Mouse (Mus musculus) bone marrow macrophage, adult 2 months (primary cell): ENCODE results near the gene Lrch3. TPM values are rescaled to one million over a fixed set of nuclear protein-coding genes. Genes with fewer than 3 reads are reported as not detected.
A peak's percentile ranks its signal among the peaks of the same experiment; 100 is the strongest.

ENCODE experiments used
- H3K27ac ChIP-seq: 2 replicates; pipeline ENCODE4 v1.5.1; 2012; ENCODE audit warnings: low read depth, low read length; ENCODE audit not compliant: insufficient read depth
- H3K4me1 ChIP-seq: 2 replicates; pipeline ENCODE4 v1.6.1; 2012; ENCODE audit warnings: low read length; ENCODE audit not compliant: control insufficient read depth, insufficient read depth
- H3K4me3 ChIP-seq: 2 replicates; pipeline ENCODE4 v1.5.1; 2012; ENCODE audit warnings: mild to moderate bottlenecking, low read length, moderate library complexity; ENCODE audit not compliant: insufficient read depth
- CTCF ChIP-seq: IDR thresholded peaks from 2 replicates; pipeline ENCODE4 v1.5.1; 2012; ENCODE audit warnings: low read depth, mild to moderate bottlenecking, low read length, moderate library complexity
- POLR2A ChIP-seq: IDR thresholded peaks from 2 replicates; pipeline ENCODE4 v1.6.1; 2012; ENCODE audit warnings: mild to moderate bottlenecking, low read depth, low read length, borderline replicate concordance
- polyA plus RNA-seq: library from polyadenylated mRNA; stranded (reverse); fragments of >200 nt; gene quantifications from 2 replicates; pipeline ENCODE4 v1.2.4, GENCODE M21; 2012; ENCODE audit not compliant: missing spikeins, insufficient read depth, insufficient read length

Gene Lrch3
- polyA plus RNA-seq, 1 experiment = 32.7 TPM

DNA sequence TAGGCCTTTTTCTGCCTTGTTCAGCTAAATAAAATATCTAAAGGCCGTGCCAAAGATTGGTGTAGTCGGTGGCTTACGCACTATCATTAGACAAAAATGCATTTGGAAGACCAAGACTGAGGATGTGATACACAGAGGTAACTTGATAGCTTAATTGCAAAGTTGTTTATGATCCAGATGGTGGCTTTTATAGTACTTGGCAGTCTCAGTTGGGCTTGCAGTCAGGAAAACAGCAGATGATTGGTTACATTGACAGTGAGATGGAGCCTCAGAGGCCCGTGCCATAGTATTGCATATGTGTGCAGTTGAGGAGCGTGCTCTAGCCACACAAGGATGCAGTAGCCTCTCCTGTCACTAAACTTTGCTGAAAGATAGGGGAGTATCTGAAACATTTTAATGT is 28.8 kb downstream of the Lrch3 start:
- Histone ChIP-seq H3K4me1 (peaks cover 13% of the 10 kb centered on the region), H3K4me3 (no peak overlapping the region), H3K27ac (no peak overlapping the region)
- TF ChIP-seq POLR2A (no peak), CTCF (no peak)

DNA sequence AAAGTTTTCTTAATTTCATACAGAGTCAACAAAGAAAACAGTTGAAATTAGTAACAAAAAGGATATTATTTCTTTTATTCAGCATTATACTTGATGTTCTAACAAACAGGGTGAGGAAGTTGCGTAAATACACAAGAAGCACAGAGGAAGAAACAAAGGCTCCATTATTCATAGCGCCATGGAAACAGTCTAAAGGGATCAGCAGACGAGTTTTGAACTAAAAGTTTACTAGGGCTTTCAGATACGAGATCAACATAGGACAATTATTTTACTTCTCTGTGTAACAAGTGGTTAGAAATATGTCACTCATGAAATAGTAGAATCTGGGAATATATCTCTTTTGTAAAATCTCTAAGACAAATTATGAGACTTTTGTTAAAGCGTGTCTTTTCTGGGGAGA is 31.5 kb downstream of the Lrch3 start:
- Histone ChIP-seq H3K27ac (peak overlapping the region; percentile 12; the same call in 1 of the 2 replicates), H3K4me1 (peaks cover 23% of the 10 kb centered on the region), H3K4me3 (no peak overlapping the region)
- no peak for TF ChIP-seq POLR2A
- no peak for TF ChIP-seq CTCF

DNA sequence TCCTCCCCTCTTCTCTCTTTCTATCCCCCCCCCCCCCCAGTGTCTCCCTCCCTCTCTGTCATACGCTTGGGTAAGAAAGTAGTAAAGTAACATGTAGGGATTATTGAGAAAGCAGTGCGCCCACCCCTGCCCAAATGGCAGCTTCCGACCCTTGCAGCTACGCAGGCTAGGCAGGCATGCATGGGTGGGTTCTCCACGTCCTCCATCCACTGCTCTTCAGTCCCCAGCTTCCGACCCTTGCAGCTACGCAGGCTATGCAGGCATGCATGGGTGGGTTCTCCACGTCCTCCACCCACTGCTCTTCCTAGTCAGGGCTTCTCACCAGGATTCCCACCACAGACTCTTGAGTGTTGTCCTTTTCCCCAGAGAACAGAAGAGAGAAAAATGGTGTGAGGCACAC is 34.1 kb downstream of the Lrch3 start:
- Histone ChIP-seq H3K27ac (peak overlapping the region; percentile 90), H3K4me1 (peaks cover 23% of the 10 kb centered on the region), H3K4me3 (no peak overlapping the region)
- TF ChIP-seq CTCF (no peak), POLR2A (no peak)

DNA sequence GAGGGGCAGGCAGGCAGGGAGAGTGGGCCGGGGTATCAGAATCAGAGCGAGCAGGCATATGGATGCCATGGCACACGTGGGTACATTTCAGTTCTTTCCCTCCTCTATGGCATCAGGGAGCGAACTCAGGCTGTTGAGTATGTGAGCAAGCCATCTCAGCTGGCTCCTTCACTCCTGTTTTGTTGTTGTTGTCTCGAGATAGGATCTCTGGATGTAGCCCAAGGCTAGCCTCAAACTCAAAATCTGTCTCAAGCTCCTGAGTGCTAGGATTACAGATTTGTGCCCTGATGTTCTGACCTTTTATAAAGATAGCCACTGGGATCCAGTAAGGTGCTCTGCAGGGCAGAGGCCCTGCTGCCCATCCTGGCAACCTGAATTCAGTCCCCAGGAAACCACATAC is 34.8 kb downstream of the Lrch3 start:
- TF ChIP-seq CTCF = no peak
- TF ChIP-seq POLR2A = no peak
- H3K27ac ChIP-seq = no peak overlapping the region
- no peak overlapping the region for H3K4me3 ChIP-seq
- H3K4me1 ChIP-seq = peaks cover 23% of the 10 kb centered on the region

DNA sequence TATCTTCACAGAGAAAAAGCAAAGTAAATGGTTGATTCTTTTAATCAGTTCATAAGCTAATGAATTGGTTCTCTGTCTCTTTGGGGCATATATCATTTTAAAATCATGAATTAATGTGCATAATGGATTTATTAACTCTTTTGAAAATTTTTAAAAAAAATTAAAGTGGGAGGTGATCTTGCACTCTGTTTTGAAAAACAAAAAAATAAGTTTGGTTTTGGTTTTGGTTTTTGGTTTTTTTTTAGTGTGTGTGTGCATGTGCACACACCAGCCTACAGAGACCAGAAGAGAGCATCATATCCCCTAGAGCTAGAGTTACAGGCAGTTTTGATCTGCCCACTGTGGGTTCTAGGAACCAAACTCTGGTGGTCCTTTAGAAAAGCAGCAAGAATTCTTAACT is 35.4 kb downstream of the Lrch3 start:
- no peak overlapping the region for H3K4me3 ChIP-seq
- H3K4me1 ChIP-seq = peaks cover 24% of the 10 kb centered on the region
- no peak overlapping the region for H3K27ac ChIP-seq
- no peak for TF ChIP-seq POLR2A
- TF ChIP-seq CTCF = no peak

DNA sequence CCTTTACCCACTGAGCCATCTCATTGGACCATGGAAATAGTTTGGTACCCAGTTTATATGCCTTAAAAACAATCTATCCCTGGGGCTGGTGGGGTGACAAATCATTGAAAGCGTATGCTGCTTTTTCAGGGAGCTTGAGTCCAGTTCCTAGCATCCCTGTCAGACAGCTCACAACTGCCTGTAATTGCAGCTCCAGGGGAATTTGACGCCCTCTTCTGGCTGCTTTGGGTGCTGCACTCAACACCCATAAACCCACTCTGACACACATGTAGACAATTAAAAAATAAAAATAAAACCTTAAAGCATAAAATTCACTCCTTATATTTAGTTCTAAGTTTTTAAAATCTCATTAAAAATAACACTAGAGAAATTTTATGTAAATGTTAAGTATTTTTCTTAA is 37.2 kb downstream of the Lrch3 start:
- Histone ChIP-seq H3K4me3 (no peak overlapping the region), H3K27ac (no peak overlapping the region), H3K4me1 (peaks cover 24% of the 10 kb centered on the region)
- no peak for TF ChIP-seq POLR2A
- TF ChIP-seq CTCF = peak; percentile 35; the same call in 1 of the 2 replicates

DNA sequence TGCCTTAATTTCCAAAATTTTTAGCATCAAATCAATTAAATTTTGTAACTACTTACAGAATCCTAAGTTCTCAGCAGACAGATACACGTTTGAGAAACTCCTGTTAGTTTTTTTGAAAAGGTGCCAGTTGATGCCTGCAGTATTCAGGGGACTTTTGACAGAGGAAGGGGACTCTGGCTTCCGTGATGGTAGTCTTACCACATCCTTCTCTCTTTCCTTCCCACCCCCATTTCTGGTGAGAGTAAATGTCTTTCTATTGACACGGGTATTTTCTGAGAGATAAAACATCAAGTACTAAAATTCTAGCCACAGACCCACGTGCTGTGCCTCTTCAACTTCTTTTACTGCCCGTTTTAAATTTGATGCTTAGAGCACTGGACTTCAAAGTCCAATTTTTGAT is 39.9 kb downstream of the Lrch3 start:
- peaks cover 6% of the 10 kb centered on the region for H3K4me1 ChIP-seq
- H3K27ac ChIP-seq = no peak overlapping the region
- no peak overlapping the region for H3K4me3 ChIP-seq
- no peak for TF ChIP-seq POLR2A
- no peak for TF ChIP-seq CTCF

DNA sequence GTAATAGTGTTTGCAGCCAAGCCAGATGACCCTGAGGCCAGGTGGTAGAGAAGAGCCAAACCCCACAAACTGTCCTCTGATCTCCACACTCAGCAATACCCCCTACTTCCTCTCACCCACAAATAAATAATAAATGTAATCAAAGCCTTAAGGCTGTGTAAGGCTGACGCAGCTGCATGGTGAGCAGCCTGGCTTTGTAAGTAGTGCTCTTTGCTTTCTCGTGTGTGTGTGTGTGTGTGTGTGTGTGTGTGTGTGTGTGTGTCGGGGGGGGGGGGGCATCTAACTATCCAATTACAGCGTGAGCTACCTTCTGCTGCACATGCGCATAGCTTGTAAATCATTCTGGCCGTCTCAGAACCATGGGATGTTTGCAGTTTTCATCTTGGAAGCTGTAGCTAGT is 40.4 kb downstream of the Lrch3 start:
- peaks cover 4% of the 10 kb centered on the region; the same call in 1 of the 2 replicates for H3K4me1 ChIP-seq
- no peak overlapping the region for H3K4me3 ChIP-seq
- no peak for TF ChIP-seq POLR2A
- TF ChIP-seq CTCF = no peak
- no peak overlapping the region for H3K27ac ChIP-seq

DNA sequence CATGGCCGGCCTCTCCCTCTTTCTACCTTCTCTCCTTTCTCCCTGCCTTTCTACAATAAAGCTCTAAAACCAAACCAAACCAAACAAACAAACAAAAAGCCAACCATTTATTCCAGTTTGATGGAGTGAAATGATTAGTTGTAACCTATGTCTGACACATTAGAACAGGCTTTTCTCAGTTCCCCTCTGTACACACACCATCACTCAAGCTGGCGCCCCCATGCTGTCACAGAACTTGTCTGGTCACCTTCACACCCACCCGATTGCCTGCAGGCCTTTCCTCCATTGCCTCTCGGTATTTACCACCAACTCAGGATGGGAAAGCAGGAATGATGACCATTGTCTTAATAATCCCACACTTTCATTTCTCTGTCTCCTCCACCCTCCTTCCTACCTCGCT is 43.0 kb downstream of the Lrch3 start:
- Histone ChIP-seq H3K27ac (no peak overlapping the region), H3K4me1 (peaks cover 4% of the 10 kb centered on the region), H3K4me3 (no peak overlapping the region)
- TF ChIP-seq CTCF (no peak), POLR2A (no peak)

DNA sequence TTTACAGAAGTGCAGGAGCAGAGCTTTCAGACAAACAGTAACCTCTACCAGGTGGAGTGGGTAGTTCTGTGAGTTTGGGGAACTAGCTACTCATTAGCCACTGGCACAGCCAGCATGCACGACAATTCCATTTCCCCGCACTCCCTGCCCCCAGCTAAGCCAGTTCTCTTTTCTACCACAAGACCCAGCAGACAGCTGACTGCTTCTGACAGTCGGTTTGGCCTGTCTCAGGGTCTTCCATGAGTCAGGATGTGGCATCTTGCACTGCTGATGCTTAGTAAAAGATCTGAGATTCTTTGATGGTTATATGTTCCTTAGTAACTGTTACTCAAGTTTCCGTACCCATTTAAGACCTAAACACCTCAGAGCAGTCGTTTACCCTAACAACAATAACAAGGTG is 58.6 kb downstream of the Lrch3 start:
- peaks cover 11% of the 10 kb centered on the region for H3K4me1 ChIP-seq
- no peak overlapping the region for H3K27ac ChIP-seq
- TF ChIP-seq POLR2A (no peak), CTCF (no peak)
- H3K4me3 ChIP-seq = no peak overlapping the region

DNA sequence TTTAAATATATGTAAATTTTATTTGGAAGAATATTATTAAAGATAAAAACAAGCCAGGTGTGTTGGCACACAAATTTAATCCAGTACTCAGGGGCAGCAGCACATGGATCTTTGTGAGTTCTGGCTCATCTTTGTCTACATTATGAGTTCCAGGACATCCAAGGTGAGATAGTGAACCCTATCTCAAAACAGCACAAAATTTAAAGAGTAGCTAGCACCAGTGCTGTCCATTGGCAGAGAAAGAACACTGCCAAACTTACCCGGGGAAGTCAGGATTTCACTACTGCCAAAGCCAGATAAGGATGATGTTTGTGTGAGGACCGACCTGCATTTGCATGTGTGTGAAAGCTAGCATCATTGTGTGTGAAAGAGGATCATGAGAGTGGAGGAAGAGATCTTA is 59.1 kb downstream of the Lrch3 start:
- TF ChIP-seq POLR2A (no peak), CTCF (no peak)
- H3K27ac ChIP-seq = no peak overlapping the region
- no peak overlapping the region for H3K4me3 ChIP-seq
- H3K4me1 ChIP-seq = peaks cover 16% of the 10 kb centered on the region
